Mouse (Mus musculus): ENCODE results near the gene Olfr91. TPM values are rescaled to one million over a fixed set of nuclear protein-coding genes. Genes with fewer than 3 reads are reported as not detected.
"Not testable (repeated sequence)": the region's sequence is repeated elsewhere in the genome, so short reads cannot be mapped to it uniquely, and the experiment has no call there.

The Olfr91 gene
- 0.11 and 0.13 TPM in 2 replicates for total RNA-seq (2012; rRNA removed)

- in situ Hi-C loops (cut with MboI; ENCODE audit: low sequenced_read_pairs in 2 of 2, unreplicated experiment in 2 of 2) = no loop called here
- H3K9ac ChIP-seq (ENCODE audit: insufficient read depth, low read depth, low read length, poor library complexity, severe bottlenecking) = no peak within 1 kb of the TSS
- no peak within 1 kb of the TSS for H3K4me3 ChIP-seq (ENCODE audit: insufficient read depth in 1 of 2, low read depth in 1 of 2, low read length in 2 of 2, poor library complexity in 1 of 2, severe bottlenecking in 1 of 2)
- H3K9me3 ChIP-seq (ENCODE audit: control insufficient read depth, insufficient read depth, low read depth, low read length) = no peaks in the 10 kb centered on the region
- H3K36me3 ChIP-seq (ENCODE audit: control insufficient read depth, insufficient read depth, low read length, poor library complexity, severe bottlenecking) = no peaks in the 10 kb centered on the region
- no peak within 1 kb of the TSS for H3K27ac ChIP-seq (ENCODE audit: insufficient read depth, low read depth, low read length, poor library complexity, severe bottlenecking)
- no peak for DNase-seq (ENCODE audit: low read depth, low spot score)
- TF ChIP-seq ZNF384 (IDR thresholded peaks at IDR 0.05; ENCODE audit: low read depth, low read length) (no peak), MAFK (IDR thresholded peaks at IDR 0.05; ENCODE audit: insufficient read depth, low read depth, low read length) (no peak), ZC3H11A (IDR thresholded peaks at IDR 0.05; ENCODE audit: borderline replicate concordance, low read depth, low read length) (no peak), HCFC1 (IDR thresholded peaks at IDR 0.05; ENCODE audit: borderline replicate concordance, insufficient read depth, low read length) (no peak), CHD2 (IDR thresholded peaks at IDR 0.05; ENCODE audit: low read depth, low read length) (no peak)
- H3K4me1 ChIP-seq (ENCODE audit: control insufficient read depth in 2 of 2, insufficient read depth in 2 of 2, low read length in 2 of 2, poor library complexity in 1 of 2) = no peaks in the 10 kb centered on the region
These were observed at the start of gene Olfr91 for GRCm38 (mm10) chr17:37098178-37098577. Gene Olfr91, minus strand, starts transcription at chr17:37098278.

- H3K36me3 ChIP-seq (ENCODE audit: control insufficient read depth, insufficient read depth, low read length, poor library complexity, severe bottlenecking); H3K9me3 ChIP-seq (ENCODE audit: control insufficient read depth, insufficient read depth, low read depth, low read length); H3K4me1 ChIP-seq (ENCODE audit: control insufficient read depth in 2 of 2, insufficient read depth in 2 of 2, low read length in 2 of 2, poor library complexity in 1 of 2); H3K27ac ChIP-seq (ENCODE audit: insufficient read depth, low read depth, low read length, poor library complexity, severe bottlenecking); H3K4me3 ChIP-seq (ENCODE audit: insufficient read depth in 1 of 2, low read depth in 1 of 2, low read length in 2 of 2, poor library complexity in 1 of 2, severe bottlenecking in 1 of 2); in situ Hi-C loops (cut with MboI; ENCODE audit: low sequenced_read_pairs in 2 of 2, unreplicated experiment in 2 of 2); H3K9ac ChIP-seq (ENCODE audit: insufficient read depth, low read depth, low read length, poor library complexity, severe bottlenecking); DNase-seq (ENCODE audit: low read depth, low spot score): not testable (repeated sequence)
These were observed 33.3 kb upstream of the Olfr91 start for GRCm38 (mm10) chr17:37131366-37131765.

GRCm38 (mm10) chr17:37119988-37120387, 21.9 kb upstream of the Olfr91 start, which contains the start of gene Olfr92:
Gene Olfr92, minus strand, starts transcription at chr17:37120088.
- Histone ChIP-seq H3K9me3 (ENCODE audit: control insufficient read depth, insufficient read depth, low read depth, low read length) (no peaks in the 10 kb centered on the region), H3K27ac (ENCODE audit: insufficient read depth, low read depth, low read length, poor library complexity, severe bottlenecking) (no peak within 1 kb of the TSS), H3K9ac (ENCODE audit: insufficient read depth, low read depth, low read length, poor library complexity, severe bottlenecking) (no peak within 1 kb of the TSS), H3K4me1 (ENCODE audit: control insufficient read depth in 2 of 2, insufficient read depth in 2 of 2, low read length in 2 of 2, poor library complexity in 1 of 2) (no peaks in the 10 kb centered on the region), H3K36me3 (ENCODE audit: control insufficient read depth, insufficient read depth, low read length, poor library complexity, severe bottlenecking) (no peaks in the 10 kb centered on the region), H3K4me3 (ENCODE audit: insufficient read depth in 1 of 2, low read depth in 1 of 2, low read length in 2 of 2, poor library complexity in 1 of 2, severe bottlenecking in 1 of 2) (no peak within 1 kb of the TSS)
- in situ Hi-C loops (cut with MboI; ENCODE audit: low sequenced_read_pairs in 2 of 2, unreplicated experiment in 2 of 2) = no loop called here
- TF ChIP-seq HCFC1 (IDR thresholded peaks at IDR 0.05; ENCODE audit: borderline replicate concordance, insufficient read depth, low read length) (no peak), ZNF384 (IDR thresholded peaks at IDR 0.05; ENCODE audit: low read depth, low read length) (no peak), MAFK (IDR thresholded peaks at IDR 0.05; ENCODE audit: insufficient read depth, low read depth, low read length) (no peak), CHD2 (IDR thresholded peaks at IDR 0.05; ENCODE audit: low read depth, low read length) (no peak), ZC3H11A (IDR thresholded peaks at IDR 0.05; ENCODE audit: borderline replicate concordance, low read depth, low read length) (no peak)
- no peak for DNase-seq (ENCODE audit: low read depth, low spot score)

- in situ Hi-C loops (cut with MboI; ENCODE audit: low sequenced_read_pairs in 2 of 2, unreplicated experiment in 2 of 2) = no loop called here
- Histone ChIP-seq H3K9ac (ENCODE audit: insufficient read depth, low read depth, low read length, poor library complexity, severe bottlenecking) (no peak overlapping the region), H3K4me3 (ENCODE audit: insufficient read depth in 1 of 2, low read depth in 1 of 2, low read length in 2 of 2, poor library complexity in 1 of 2, severe bottlenecking in 1 of 2) (no peak overlapping the region), H3K9me3 (ENCODE audit: control insufficient read depth, insufficient read depth, low read depth, low read length) (no peaks in the 10 kb centered on the region), H3K4me1 (ENCODE audit: control insufficient read depth in 2 of 2, insufficient read depth in 2 of 2, low read length in 2 of 2, poor library complexity in 1 of 2) (no peaks in the 10 kb centered on the region), H3K27ac (ENCODE audit: insufficient read depth, low read depth, low read length, poor library complexity, severe bottlenecking) (no peak overlapping the region), H3K36me3 (ENCODE audit: control insufficient read depth, insufficient read depth, low read length, poor library complexity, severe bottlenecking) (no peaks in the 10 kb centered on the region)
- no peak for DNase-seq (ENCODE audit: low read depth, low spot score)
- no peak for TF ChIP-seq HCFC1 (IDR thresholded peaks at IDR 0.05; ENCODE audit: borderline replicate concordance, insufficient read depth, low read length)
- TF ChIP-seq ZC3H11A (IDR thresholded peaks at IDR 0.05; ENCODE audit: borderline replicate concordance, low read depth, low read length) = no peak
- TF ChIP-seq MAFK (IDR thresholded peaks at IDR 0.05; ENCODE audit: insufficient read depth, low read depth, low read length) = no peak
- no peak for TF ChIP-seq CHD2 (IDR thresholded peaks at IDR 0.05; ENCODE audit: low read depth, low read length)
- no peak for TF ChIP-seq ZNF384 (IDR thresholded peaks at IDR 0.05; ENCODE audit: low read depth, low read length)
These were observed 4.8 kb downstream of the Olfr91 start for GRCm38 (mm10) chr17:37093289-37093688.

- no peaks in the 10 kb centered on the region for H3K4me1 ChIP-seq (ENCODE audit: control insufficient read depth in 2 of 2, insufficient read depth in 2 of 2, low read length in 2 of 2, poor library complexity in 1 of 2)
- H3K4me3 ChIP-seq (ENCODE audit: insufficient read depth in 1 of 2, low read depth in 1 of 2, low read length in 2 of 2, poor library complexity in 1 of 2, severe bottlenecking in 1 of 2) = no peak overlapping the region
- TF ChIP-seq ZNF384 (IDR thresholded peaks at IDR 0.05; ENCODE audit: low read depth, low read length) = no peak
- H3K36me3 ChIP-seq (ENCODE audit: control insufficient read depth, insufficient read depth, low read length, poor library complexity, severe bottlenecking) = no peaks in the 10 kb centered on the region
- no peak for DNase-seq (ENCODE audit: low read depth, low spot score)
- no peak overlapping the region for H3K27ac ChIP-seq (ENCODE audit: insufficient read depth, low read depth, low read length, poor library complexity, severe bottlenecking)
- H3K9me3 ChIP-seq (ENCODE audit: control insufficient read depth, insufficient read depth, low read depth, low read length) = no peaks in the 10 kb centered on the region
- no peak overlapping the region for H3K9ac ChIP-seq (ENCODE audit: insufficient read depth, low read depth, low read length, poor library complexity, severe bottlenecking)
- in situ Hi-C loops (cut with MboI; ENCODE audit: low sequenced_read_pairs in 2 of 2, unreplicated experiment in 2 of 2) = no loop called here
These were observed 5.9 kb downstream of the Olfr91 start for GRCm38 (mm10) chr17:37092198-37092597.

All from ES-E14 (cell line).